Mouse (Mus musculus): ENCODE measurements around the gene Tbx5. TPM values are rescaled to one million over a fixed set of nuclear protein-coding genes. Genes with fewer than 3 reads are reported as not detected.
"Not testable (repeated sequence)": the region's sequence is repeated elsewhere in the genome, so short reads cannot be mapped to it uniquely, and the experiment has no call there.

Gene Tbx5
- total RNA-seq, 2 experiments from 2014 or later: not detected

GRCm38 (mm10) chr5:119891960-119892359, 59.5 kb downstream of the Tbx5 start:
- intact Hi-C loops (cut with DNase I): no loop called here
- DNase-seq (ENCODE audit: extremely low spot score in 1 of 2, low spot score in 2 of 2): no peak

- DNase-seq (ENCODE audit: extremely low spot score in 1 of 2, low spot score in 2 of 2): no peak
- intact Hi-C loops (cut with DNase I): no loop called here
Observed at GRCm38 (mm10) chr5:119893060-119893459, 60.6 kb downstream of the Tbx5 start.

GRCm38 (mm10) chr5:119896605-119897004, 64.1 kb downstream of the Tbx5 start:
- no peak for DNase-seq (ENCODE audit: extremely low spot score in 1 of 2, low spot score in 2 of 2)
- intact Hi-C loops (cut with DNase I): no loop called here

GRCm38 (mm10) chr5:119916551-119917171, 84.2 kb downstream of the Tbx5 start:
- intact Hi-C loops (cut with DNase I): no loop called here
- peak; percentile 70 to 79 for DNase-seq (ENCODE audit: extremely low spot score in 1 of 2, low spot score in 2 of 2)

GRCm38 (mm10) chr5:119918381-119918780, 85.9 kb downstream of the Tbx5 start:
- intact Hi-C loops (cut with DNase I); DNase-seq (ENCODE audit: extremely low spot score in 1 of 2, low spot score in 2 of 2): not testable (repeated sequence)

GRCm38 (mm10) chr5:119920941-119921340, 88.5 kb downstream of the Tbx5 start:
- intact Hi-C loops (cut with DNase I): no loop called here
- DNase-seq (ENCODE audit: extremely low spot score in 1 of 2, low spot score in 2 of 2): no peak

GRCm38 (mm10) chr5:119922229-119922628, 89.8 kb downstream of the Tbx5 start:
- DNase-seq (ENCODE audit: extremely low spot score in 1 of 2, low spot score in 2 of 2): no peak
- intact Hi-C loops (cut with DNase I): no loop called here

Other genes with a start within 250 kb of the Tbx5 start
- 1 to 10 TPM; 3.0 to 5.1 TPM for gene Tbx3, start 162.0 kb upstream of the Tbx5 start, total RNA-seq (2021)

Measured in left cerebral cortex, postnatal 10 days (tissue).